Mouse (Mus musculus) gastrocnemius, postnatal 10 days (tissue): ENCODE measurements around the gene Prrc2c. TPM values are rescaled to one million over a fixed set of nuclear protein-coding genes. Genes with fewer than 3 reads are reported as not detected.
"Not testable (repeated sequence)": the region's sequence is repeated elsewhere in the genome, so short reads cannot be mapped to it uniquely, and the experiment has no call there.

Experiments
- DNase-seq: peaks from one replicate; pipeline ENCODE4 v3.0.0; 2021; ENCODE audit warnings: mixed read lengths
- long read RNA-seq, 2 experiments: library from polyadenylated mRNA; stranded (forward); transcript quantifications; one replicate each; pipeline ENCODE4 v2.0.0; 2021
- total RNA-seq, 2 experiments: library from RNA; stranded (reverse); gene quantifications; 2 replicates each; pipeline ENCODE4 v1.2.3; 2021

Prrc2c gene
- total RNA-seq: 100 to 1,000 TPM in 1 of 2 experiments, 10 to 100 TPM in 1; 74.6 to 104 TPM
- long read RNA-seq, experiment 1, partial matches to known transcripts: 1 of 13 reads
- long read RNA-seq, experiment 1, other reads (novel, unspliced or antisense): 12 of 13 reads
- long read RNA-seq, experiment 2, partial matches to known transcripts: 0 of 16 reads
- long read RNA-seq, experiment 2, other reads (novel, unspliced or antisense): 16 of 16 reads

GRCm38 (mm10) chr1:162740401-162740835, at the start of gene Prrc2c:
Prrc2c (minus strand) TSS chr1:162740556.
- DNase-seq: peak; percentile 100

- no peak for DNase-seq
Measured at GRCm38 (mm10) chr1:162785222-162785621, 44.9 kb upstream of the Prrc2c start.

- no peak for DNase-seq
Measured at GRCm38 (mm10) chr1:162783669-162784248, 43.4 kb upstream of the Prrc2c start.

GRCm38 (mm10) chr1:162781035-162781434, 40.7 kb upstream of the Prrc2c start:
- DNase-seq: not testable (repeated sequence)

GRCm38 (mm10) chr1:162777943-162778538, 37.7 kb upstream of the Prrc2c start:
- no peak for DNase-seq

GRCm38 (mm10) chr1:162773661-162774060, 33.3 kb upstream of the Prrc2c start:
- no peak for DNase-seq

- DNase-seq: no peak
Measured at GRCm38 (mm10) chr1:162771617-162772360, 31.4 kb upstream of the Prrc2c start.

GRCm38 (mm10) chr1:162752009-162752408, 11.7 kb upstream of the Prrc2c start:
- no peak for DNase-seq

- DNase-seq: no peak
Measured at GRCm38 (mm10) chr1:162749607-162750006, 9.3 kb upstream of the Prrc2c start.

- no peak for DNase-seq
Measured at GRCm38 (mm10) chr1:162748761-162749160, 8.4 kb upstream of the Prrc2c start.

GRCm38 (mm10) chr1:162739831-162740394, 443 bp downstream of the Prrc2c start:
- DNase-seq: no peak

GRCm38 (mm10) chr1:162739406-162739805, 950 bp downstream of the Prrc2c start:
- peak; percentile 42 for DNase-seq

- no peak for DNase-seq
Measured at GRCm38 (mm10) chr1:162738472-162738871, 1.9 kb downstream of the Prrc2c start.

- no peak for DNase-seq
Measured at GRCm38 (mm10) chr1:162735084-162735483, 5.3 kb downstream of the Prrc2c start.

GRCm38 (mm10) chr1:162734283-162734682, 6.1 kb downstream of the Prrc2c start:
- no peak for DNase-seq

GRCm38 (mm10) chr1:162732041-162732440, 8.3 kb downstream of the Prrc2c start:
- DNase-seq: no peak

GRCm38 (mm10) chr1:162729436-162729835, 10.9 kb downstream of the Prrc2c start:
- no peak for DNase-seq

GRCm38 (mm10) chr1:162727981-162728380, 12.4 kb downstream of the Prrc2c start:
- no peak for DNase-seq

- DNase-seq: no peak
Measured at GRCm38 (mm10) chr1:162723610-162724009, 16.7 kb downstream of the Prrc2c start.

- no peak for DNase-seq
Measured at GRCm38 (mm10) chr1:162720645-162721044, 19.7 kb downstream of the Prrc2c start.

- no peak for DNase-seq
Measured at GRCm38 (mm10) chr1:162700389-162701066, 39.8 kb downstream of the Prrc2c start.

- DNase-seq: peak; percentile 26
Measured at GRCm38 (mm10) chr1:162697866-162698265, 42.5 kb downstream of the Prrc2c start.
